Mouse (Mus musculus): ENCODE measurements at regions not wholly inside any gene's neighbourhood (a gene's known extent, or its start where the extent isn't known, plus 50 kb on each side); places are given as distances from the start of the nearest gene placed in this dataset.

DNA sequence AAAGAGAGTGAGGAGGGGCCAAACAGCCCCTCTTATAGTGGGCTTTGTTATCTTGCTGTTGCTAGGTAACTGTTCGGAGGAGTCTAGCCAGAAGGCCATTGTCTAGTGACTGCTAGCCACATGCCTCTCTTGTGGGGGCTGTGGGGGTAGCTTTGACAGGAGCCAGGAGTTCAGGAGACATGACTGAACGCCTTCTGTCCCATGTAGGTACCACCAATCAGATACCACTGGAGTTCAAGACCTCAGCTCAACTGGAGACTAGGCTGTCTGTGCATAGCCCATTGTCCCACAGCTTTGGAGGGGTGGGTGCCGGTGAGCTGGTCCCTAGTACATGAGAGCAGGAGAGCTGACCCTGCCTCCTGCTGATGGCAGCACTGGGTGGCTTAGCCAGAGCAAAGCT lies 82.4 kb upstream of the Unc93a2 start:
- no peak overlapping the region for H3K4me3 ChIP-seq (ENCODE audit: control insufficient read depth in 1 of 2, insufficient read depth in 1 of 2, low read depth in 2 of 2, low read length in 2 of 2)
- DNase-seq (ENCODE audit: low read depth, low spot score) = no peak
- H3K36me3 ChIP-seq (ENCODE audit: control insufficient read depth in 1 of 2, insufficient read depth in 2 of 2, low read length in 2 of 2) = no peaks in the 10 kb centered on the region
- H3K27me3 ChIP-seq (ENCODE audit: control insufficient read depth in 1 of 2, insufficient read depth in 2 of 2, low read length in 2 of 2) = no peaks in the 10 kb centered on the region; a peak in 1 of 4 replicates
- H3K79me2 ChIP-seq (ENCODE audit: control insufficient read depth, insufficient read depth, low read length, poor library complexity) = no peaks in the 10 kb centered on the region
- TF ChIP-seq EP300 (IDR thresholded peaks at IDR 0.05; ENCODE audit: low read depth in 1 of 2, low read length in 2 of 2) = no peak
- no peak for TF ChIP-seq HCFC1 (IDR thresholded peaks at IDR 0.05; ENCODE audit: low read depth, low read length)
- TF ChIP-seq CHD1 (IDR thresholded peaks at IDR 0.05; ENCODE audit: low read depth, low read length) = no peak
- TF ChIP-seq GATA1 (IDR thresholded peaks at IDR 0.05; ENCODE audit: low read depth, low read length) = no peak
- TF ChIP-seq ELF1 (IDR thresholded peaks at IDR 0.05; ENCODE audit: low read depth, low read length) = no peak
- no peak overlapping the region for H3K9ac ChIP-seq (ENCODE audit: control insufficient read depth, low read depth, low read length, poor library complexity, severe bottlenecking)
- no peaks in the 10 kb centered on the region for H3K4me1 ChIP-seq (ENCODE audit: control insufficient read depth in 1 of 2, insufficient read depth in 2 of 2, low read length in 2 of 2)
- no peak overlapping the region for H3K27ac ChIP-seq (ENCODE audit: control insufficient read depth, low read depth, low read length)
- H3K9me3 ChIP-seq (replicated peaks; ENCODE audit: insufficient read depth, low read length) = no peaks in the 10 kb centered on the region

DNA sequence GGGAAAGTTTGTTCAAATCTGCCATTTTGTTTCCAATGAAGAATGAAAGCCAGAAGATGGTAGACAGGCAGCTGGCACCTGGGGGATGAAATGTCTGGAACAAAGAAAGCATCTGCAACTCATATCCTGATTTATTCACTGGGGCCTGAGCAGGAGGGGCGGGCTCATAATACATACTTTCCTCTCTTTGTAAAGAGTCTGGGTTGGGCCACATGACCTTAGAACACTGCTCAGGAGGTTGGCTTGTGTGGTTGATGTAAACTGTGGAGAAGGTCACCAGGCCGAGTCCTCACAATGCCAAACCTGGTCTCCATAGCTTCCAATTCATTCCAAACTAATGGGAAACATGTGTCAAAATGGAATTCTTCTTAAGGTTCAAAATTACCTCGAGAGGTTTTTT lies 79.6 kb upstream of the Unc93a2 start:
- Histone ChIP-seq H3K36me3 (ENCODE audit: control insufficient read depth in 1 of 2, insufficient read depth in 2 of 2, low read length in 2 of 2) (no peaks in the 10 kb centered on the region), H3K4me1 (ENCODE audit: control insufficient read depth in 1 of 2, insufficient read depth in 2 of 2, low read length in 2 of 2) (no peaks in the 10 kb centered on the region), H3K27ac (ENCODE audit: control insufficient read depth, low read depth, low read length) (no peak overlapping the region), H3K27me3 (ENCODE audit: control insufficient read depth in 1 of 2, insufficient read depth in 2 of 2, low read length in 2 of 2) (no peaks in the 10 kb centered on the region; a peak in 1 of 4 replicates), H3K79me2 (ENCODE audit: control insufficient read depth, insufficient read depth, low read length, poor library complexity) (no peaks in the 10 kb centered on the region), H3K9ac (ENCODE audit: control insufficient read depth, low read depth, low read length, poor library complexity, severe bottlenecking) (no peak overlapping the region), H3K9me3 (replicated peaks; ENCODE audit: insufficient read depth, low read length) (no peaks in the 10 kb centered on the region), H3K4me3 (ENCODE audit: control insufficient read depth in 1 of 2, insufficient read depth in 1 of 2, low read depth in 2 of 2, low read length in 2 of 2) (no peak overlapping the region)
- TF ChIP-seq MAZ (IDR thresholded peaks at IDR 0.05; ENCODE audit: low read depth, low read length) = no peak
- TF ChIP-seq MYC (IDR thresholded peaks at IDR 0.05; ENCODE audit: low read depth, low read length) = no peak
- TF ChIP-seq GABPA (IDR thresholded peaks at IDR 0.05; ENCODE audit: low read depth, low read length) = no peak
- TF ChIP-seq USF2 (IDR thresholded peaks at IDR 0.05; ENCODE audit: borderline replicate concordance in 1 of 2, insufficient read depth in 1 of 2, low read depth in 1 of 2, low read length in 2 of 2) = no peak
- TF ChIP-seq ZKSCAN1 (IDR thresholded peaks at IDR 0.05; ENCODE audit: low read depth, low read length) = no peak
- no peak for TF ChIP-seq CHD2 (IDR thresholded peaks at IDR 0.05; ENCODE audit: low read length)
- TF ChIP-seq TCF12 (IDR thresholded peaks at IDR 0.05; ENCODE audit: low read depth, low read length) = no peak
- no peak for TF ChIP-seq TAL1 (IDR thresholded peaks at IDR 0.05; ENCODE audit: low read length)
- TF ChIP-seq GATA1 (IDR thresholded peaks at IDR 0.05; ENCODE audit: low read depth, low read length) = no peak
- TF ChIP-seq JUND (IDR thresholded peaks at IDR 0.05; ENCODE audit: low read depth, low read length) = no peak
- no peak for DNase-seq (ENCODE audit: low read depth, low spot score)

- H3K79me2 ChIP-seq (ENCODE audit: control insufficient read depth, insufficient read depth, low read length, poor library complexity) = no peaks in the 10 kb centered on the region
- H3K4me1 ChIP-seq (ENCODE audit: control insufficient read depth in 1 of 2, insufficient read depth in 2 of 2, low read length in 2 of 2) = no peaks in the 10 kb centered on the region
- H3K36me3 ChIP-seq (ENCODE audit: control insufficient read depth in 1 of 2, insufficient read depth in 2 of 2, low read length in 2 of 2) = no peaks in the 10 kb centered on the region
- H3K9ac ChIP-seq (ENCODE audit: control insufficient read depth, low read depth, low read length, poor library complexity, severe bottlenecking) = no peak overlapping the region
- DNase-seq (ENCODE audit: low read depth, low spot score) = no peak
- no peak overlapping the region for H3K27ac ChIP-seq (ENCODE audit: control insufficient read depth, low read depth, low read length)
- no peak overlapping the region for H3K4me3 ChIP-seq (ENCODE audit: control insufficient read depth in 1 of 2, insufficient read depth in 1 of 2, low read depth in 2 of 2, low read length in 2 of 2)
- H3K9me3 ChIP-seq (replicated peaks; ENCODE audit: insufficient read depth, low read length) = no peaks in the 10 kb centered on the region
- H3K27me3 ChIP-seq (ENCODE audit: control insufficient read depth in 1 of 2, insufficient read depth in 2 of 2, low read length in 2 of 2) = no peaks in the 10 kb centered on the region; a peak in 1 of 4 replicates
- no peak for TF ChIP-seq RAD21 (IDR thresholded peaks at IDR 0.05; ENCODE audit: low read depth, low read length)
- no peak for TF ChIP-seq TBP (IDR thresholded peaks at IDR 0.05; ENCODE audit: low read depth, low read length)
- TF ChIP-seq GATA1 (IDR thresholded peaks at IDR 0.05; ENCODE audit: low read depth, low read length) = no peak
- no peak for TF ChIP-seq MEF2A (IDR thresholded peaks at IDR 0.05; ENCODE audit: extremely low read depth, insufficient replicate concordance, low read depth, low read length, poor library complexity, severe bottlenecking)
- TF ChIP-seq TAL1 (IDR thresholded peaks at IDR 0.05; ENCODE audit: low read length) = no peak
- TF ChIP-seq ZMIZ1 (IDR thresholded peaks at IDR 0.05; ENCODE audit: low read depth, low read length) = no peak
- no peak for TF ChIP-seq MAZ (IDR thresholded peaks at IDR 0.05; ENCODE audit: low read depth, low read length)
- no peak for TF ChIP-seq ETS1 (IDR thresholded peaks at IDR 0.05; ENCODE audit: low read depth, low read length)
- TF ChIP-seq NRF1 (IDR thresholded peaks at IDR 0.05; ENCODE audit: insufficient read depth, low read depth, low read length, poor library complexity, severe bottlenecking) = no peak
- TF ChIP-seq BHLHE40 (IDR thresholded peaks at IDR 0.05; ENCODE audit: borderline replicate concordance, low read depth, low read length) = no peak
- TF ChIP-seq ZKSCAN1 (IDR thresholded peaks at IDR 0.05; ENCODE audit: low read depth, low read length) = no peak
- no peak for TF ChIP-seq KAT2A (conservative IDR thresholded peaks at IDR 0.05; ENCODE audit: low read depth, low read length)
- TF ChIP-seq CTCF (IDR thresholded peaks at IDR 0.05 in 2 of 3, conservative IDR thresholded peaks at IDR 0.05 in 1 of 3; ENCODE audit: control insufficient read depth in 1 of 3, insufficient read depth in 1 of 3, low read depth in 2 of 3, low read length in 3 of 3, poor library complexity in 1 of 3, severe bottlenecking in 1 of 3) = no peak
- TF ChIP-seq E2F4 (IDR thresholded peaks at IDR 0.05; ENCODE audit: borderline replicate concordance, low read depth, low read length) = no peak
- no peak for TF ChIP-seq USF2 (IDR thresholded peaks at IDR 0.05; ENCODE audit: borderline replicate concordance in 1 of 2, insufficient read depth in 1 of 2, low read depth in 1 of 2, low read length in 2 of 2)
- TF ChIP-seq USF1 (IDR thresholded peaks at IDR 0.05; ENCODE audit: low read depth, low read length) = no peak
- TF ChIP-seq JUND (IDR thresholded peaks at IDR 0.05; ENCODE audit: low read depth, low read length) = no peak
Observed at GRCm38 (mm10) chr17:7461164-7461563, 75.9 kb upstream of the Unc93a2 start.
